Mouse (Mus musculus): ENCODE measurements around the gene Prr19.
A peak's percentile ranks its signal among the peaks of the same experiment; 100 is the strongest.

The Prr19 gene

DNA sequence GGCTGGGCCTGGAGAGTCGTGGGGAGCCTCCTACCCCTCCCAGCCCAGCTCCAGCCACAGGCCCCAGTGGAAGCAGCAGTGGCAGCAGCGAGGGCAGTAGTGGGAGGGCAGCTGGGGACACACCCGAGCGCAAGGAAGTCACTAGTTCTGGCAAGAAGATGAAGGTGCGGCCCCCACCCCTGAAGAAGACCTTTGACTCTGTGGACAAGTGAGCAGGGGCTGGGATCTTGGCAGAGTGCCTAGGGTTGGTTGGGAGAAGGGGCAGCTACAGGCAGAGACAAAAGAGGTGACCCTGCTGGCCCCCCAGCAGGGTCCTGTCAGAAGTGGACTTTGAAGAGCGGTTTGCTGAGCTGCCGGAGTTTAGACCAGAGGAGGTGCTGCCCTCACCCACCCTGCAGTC is 9.1 kb upstream of the Prr19 start:
- DNase-seq (ENCODE audit: low read depth) = no peak

DNA sequence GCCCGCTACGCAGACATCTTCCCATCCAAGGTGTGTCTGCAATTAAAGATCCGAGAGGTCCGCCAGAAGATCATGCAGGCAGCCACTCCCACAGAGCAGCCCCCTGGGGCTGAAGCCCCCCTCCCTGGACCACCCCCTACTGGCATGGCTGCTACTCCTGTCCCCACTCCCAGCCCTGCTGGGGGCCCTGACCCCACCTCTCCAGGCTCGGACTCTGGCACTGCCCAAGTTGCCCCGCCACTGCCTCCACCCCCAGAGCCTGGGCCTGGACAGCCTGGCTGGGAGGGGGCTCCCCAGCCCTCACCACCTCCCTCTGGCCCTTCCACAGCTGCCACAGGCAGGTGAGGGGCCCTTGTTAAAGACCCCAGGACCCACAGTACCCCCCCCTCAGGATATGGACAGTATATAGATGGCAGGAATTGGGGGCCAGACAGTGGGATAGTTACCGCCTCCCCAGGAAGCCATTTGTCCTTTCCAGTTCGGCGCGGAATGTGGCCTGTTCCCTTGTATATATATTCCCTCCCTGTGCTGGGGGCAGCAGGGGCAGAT is 7.9 kb upstream of the Prr19 start:
- no peak for DNase-seq (ENCODE audit: low read depth)

DNA sequence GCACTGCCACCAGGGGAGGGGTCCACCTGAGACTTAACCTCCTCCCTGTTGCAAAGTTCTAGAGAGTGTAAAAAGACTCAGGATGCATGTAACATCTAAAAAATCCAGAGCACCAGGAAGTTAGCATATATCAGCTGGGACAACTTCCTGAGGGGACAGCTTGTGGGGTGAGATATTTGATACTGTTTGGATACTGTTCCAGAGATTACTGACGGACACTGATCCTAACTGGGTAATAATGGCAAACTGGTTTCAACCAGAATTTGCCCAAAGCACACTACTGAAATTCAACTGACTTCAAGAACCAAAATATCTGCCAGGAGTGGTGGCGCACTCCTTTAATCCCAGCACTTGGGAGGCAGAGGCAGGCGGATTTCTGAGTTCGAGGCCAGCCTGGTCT is 6.7 kb upstream of the Prr19 start:
- no peak for DNase-seq (ENCODE audit: low read depth)

DNA sequence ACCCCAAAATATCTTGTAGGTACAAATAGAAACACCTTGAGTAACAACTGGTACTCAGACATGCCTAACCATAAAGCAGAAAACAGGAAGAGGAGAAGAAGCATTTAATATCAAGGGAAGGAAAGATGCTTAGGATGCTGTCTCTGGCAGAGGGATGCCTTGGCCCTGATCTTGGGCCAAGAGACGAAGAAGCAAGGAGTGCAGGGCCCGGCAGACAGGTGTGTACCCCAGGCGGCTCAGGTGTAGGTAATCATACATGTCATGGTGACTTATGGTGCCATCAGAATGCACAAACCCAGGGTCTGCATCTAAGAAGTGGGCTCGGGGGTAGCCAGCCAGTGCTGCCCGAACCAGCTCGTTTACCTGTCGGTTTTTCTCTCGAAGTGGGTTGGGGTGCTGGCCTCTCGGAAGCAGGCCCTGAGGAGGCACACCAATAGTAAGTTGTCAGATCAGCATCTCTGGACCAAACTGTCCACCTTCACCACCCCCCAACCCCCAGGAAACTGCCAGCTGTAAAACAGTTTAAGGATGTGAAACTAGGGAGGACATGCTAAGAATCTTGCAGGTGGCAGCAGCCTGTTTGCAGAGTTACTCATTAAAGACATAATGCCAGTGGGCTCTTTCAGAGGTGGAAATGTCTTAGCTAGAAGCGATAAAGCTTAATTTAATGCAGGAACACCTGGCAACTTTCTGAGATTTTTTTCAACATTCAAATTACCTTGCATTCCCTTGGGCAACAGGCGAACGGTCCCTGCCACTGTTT is 6.1 kb upstream of the Prr19 start:
- no peak for DNase-seq (ENCODE audit: low read depth)

DNA sequence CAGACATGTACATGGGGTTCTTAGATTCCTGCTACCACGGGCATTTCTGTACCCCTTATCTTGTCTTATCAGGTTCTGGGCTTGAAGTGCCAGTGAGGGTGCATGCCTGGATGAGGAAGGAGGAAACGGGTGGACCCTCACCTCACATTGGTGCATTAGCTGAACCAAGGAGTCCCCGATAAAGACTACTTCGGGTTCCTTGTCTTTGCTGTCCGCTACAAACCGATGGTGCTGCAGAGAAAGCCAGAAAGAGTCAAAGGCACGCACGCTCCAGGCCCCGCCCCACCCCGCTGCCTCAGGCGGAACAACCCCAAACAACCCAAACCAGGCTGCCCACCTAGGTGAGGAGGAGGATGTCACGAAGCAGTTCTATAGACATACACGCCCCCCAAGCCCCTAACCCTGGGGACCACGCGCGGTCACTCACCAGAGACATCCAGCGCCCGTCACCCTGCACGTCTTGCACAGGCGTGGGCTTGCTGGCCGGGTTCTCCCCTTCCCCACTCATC is 4.2 kb upstream of the Prr19 start:
- peak; percentile 67 for DNase-seq (ENCODE audit: low read depth)

DNA sequence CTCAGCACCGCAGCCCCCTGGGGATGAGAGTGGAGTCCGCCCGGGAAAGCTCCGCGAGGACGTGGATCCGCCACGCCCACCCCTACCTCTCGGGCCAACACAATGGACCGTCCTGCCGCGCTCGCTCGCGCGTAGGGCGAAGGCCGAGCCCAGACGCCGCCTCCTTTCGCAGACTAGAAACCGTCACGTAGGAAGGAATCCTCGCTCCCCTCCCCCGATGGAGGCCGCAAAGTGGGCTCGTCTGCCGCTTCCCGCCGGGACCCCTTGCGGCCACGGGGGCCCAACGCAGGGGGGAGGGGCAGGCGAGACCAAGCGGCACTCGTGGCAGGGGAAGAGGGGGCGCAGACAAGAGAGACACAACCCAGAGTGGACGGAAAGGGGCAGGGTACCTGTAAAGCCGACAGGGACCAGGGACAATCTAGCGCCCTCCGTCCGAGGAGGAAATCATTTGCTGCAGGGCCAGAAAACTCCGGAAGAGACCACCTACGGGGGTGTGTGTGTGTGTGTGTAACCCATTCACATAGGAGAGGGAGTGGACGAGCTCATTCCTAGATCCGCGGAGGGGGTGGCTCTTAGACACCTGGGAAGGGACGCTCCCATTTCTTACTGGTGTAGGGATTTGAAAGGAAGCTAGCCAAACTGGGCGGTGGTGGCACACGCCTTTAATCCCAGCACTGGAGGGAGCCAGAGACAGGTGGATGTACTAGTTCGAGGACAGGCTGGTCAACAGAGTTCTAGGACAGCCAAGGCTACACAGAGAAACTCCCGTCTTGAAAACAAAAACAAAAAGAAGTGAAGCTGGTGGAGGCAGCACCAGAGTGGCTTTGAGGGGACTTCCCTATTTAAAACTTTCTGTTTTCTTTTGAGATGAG is 3.5 kb upstream of the Prr19 start, which contains the start of gene Pafah1b3:
Pafah1b3 (minus strand) TSS at position 533 of the 872 bp plus-strand sequence.
- DNase-seq (ENCODE audit: low read depth) = peak; percentile 95

DNA sequence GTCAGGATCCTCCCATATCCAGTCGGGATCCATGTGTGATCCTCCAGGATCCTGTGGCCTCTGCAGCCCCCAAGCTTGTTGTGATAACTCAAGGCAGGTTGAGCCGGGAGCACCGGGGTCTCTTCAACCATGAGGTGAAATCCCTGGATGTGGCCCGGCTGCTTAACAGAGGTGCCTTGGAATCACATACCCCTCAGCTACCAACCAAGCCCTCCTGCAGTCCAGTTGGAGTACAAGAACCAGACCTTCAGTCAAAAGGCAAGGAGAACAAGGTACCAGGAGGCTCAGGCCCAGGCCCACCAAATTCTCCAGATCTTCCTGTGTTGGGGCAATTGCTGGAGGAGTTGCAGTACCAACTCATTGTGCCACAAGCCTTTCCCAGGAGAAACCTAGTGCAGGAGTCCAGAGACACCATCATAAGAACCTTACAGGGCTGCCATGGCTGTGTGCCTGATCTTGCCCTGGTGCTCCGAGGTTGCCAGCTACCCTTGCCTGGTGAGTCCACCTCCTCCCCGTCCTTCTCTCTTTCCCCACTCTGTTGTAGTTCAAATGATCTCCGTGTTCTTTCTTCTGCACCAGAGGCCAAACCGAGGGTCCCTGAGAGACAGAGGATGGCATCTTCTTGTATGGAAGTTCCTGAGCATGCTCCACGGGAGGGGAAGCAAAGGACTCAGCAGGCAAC is 1.9 kb downstream of the Prr19 start:
- DNase-seq (ENCODE audit: low read depth) = no peak

DNA sequence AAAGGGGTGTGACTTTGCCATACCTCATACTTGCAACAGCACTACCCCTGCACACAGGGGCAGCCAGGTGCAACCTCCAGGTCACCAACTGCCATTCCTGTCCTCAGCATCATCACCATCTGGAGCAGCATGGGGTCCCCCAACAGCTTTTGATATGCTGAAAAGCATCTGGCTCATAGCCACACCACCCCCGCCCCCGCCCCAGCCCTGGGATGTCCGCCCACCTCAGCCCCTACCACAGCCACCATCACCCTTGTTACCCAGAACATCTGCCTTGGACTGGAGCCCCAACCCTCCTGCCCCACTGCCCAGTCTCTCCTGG is 2.4 kb downstream of the Prr19 start:
- DNase-seq (ENCODE audit: low read depth) = no peak

DNA sequence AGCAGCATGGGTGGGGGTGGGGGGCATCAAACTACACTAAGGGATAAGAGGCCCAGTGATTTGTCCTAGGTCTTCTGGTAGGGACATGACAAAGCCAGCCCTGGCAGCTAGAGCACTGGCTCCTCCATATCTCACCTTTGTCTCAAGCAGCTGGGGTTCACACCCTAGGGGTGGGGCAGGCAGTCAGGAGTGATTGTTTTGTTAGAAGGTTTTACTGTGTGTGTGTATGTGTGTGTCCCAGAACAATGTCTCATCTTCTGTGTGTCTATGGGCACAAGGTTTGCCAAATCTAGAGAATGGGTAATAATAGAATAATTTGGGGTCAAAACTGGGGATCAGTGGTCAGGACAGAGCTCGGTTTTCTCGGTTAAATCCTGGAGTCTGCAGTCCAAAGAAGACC is 4.3 kb downstream of the Prr19 start:
- DNase-seq (ENCODE audit: low read depth) = no peak

DNA sequence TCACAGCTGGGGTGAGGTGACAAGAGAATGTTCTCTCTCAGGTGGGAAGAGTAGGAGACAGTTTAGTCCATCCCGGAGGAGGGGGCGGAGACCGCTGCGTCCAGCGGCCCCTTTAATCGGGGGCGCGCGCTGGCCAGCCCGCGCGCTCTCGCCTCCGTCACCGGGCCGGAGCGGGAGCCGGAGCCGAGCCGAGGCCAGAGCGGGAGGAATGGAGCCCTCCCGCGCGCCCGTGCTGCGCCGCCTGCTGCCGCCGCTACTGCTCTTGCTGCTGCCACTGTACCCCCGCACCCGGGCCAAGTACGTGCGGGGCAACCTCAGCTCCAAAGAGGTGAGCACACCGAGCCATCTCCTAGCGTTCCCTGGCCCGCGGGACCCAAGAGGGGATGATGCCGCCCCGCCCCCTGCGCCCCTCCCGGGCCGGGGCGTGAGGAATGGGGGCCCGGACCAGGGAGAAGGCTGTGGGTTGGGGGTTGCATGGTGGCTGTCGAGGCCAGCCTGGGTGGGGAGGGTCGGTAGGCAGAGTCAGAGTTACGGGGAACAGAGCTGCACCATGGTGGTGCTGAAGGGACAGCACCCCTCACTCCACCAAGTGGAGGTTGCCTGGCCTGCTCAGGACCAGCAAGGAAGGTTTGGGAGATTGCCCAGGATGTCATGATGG is 4.9 kb downstream of the Prr19 start, which contains the start of gene Tmem145:
Tmem145 (plus strand) TSS at position 151 of the 658 bp plus-strand sequence.
- DNase-seq (ENCODE audit: low read depth) = peak; percentile 86

DNA sequence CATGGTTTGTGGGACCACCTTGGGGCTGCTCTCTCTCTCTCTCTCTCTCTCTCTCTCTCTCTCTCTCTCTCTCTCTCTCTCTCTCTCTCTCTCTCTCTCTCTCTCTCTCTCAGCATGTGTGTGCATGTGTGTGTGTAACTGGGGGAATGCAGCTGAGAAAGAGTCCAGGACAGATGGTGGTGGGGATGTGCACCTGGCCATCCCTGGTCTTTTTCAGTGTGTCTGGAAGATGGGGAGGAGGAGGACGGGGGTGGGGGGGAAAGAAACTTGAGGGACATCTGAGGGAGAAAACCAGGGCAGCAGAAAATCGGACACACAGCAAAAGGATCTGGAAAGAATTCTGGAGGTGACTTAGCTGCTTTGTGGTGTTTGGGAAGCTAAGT is 5.4 kb downstream of the Prr19 start:
- DNase-seq (ENCODE audit: low read depth) = no peak

DNA sequence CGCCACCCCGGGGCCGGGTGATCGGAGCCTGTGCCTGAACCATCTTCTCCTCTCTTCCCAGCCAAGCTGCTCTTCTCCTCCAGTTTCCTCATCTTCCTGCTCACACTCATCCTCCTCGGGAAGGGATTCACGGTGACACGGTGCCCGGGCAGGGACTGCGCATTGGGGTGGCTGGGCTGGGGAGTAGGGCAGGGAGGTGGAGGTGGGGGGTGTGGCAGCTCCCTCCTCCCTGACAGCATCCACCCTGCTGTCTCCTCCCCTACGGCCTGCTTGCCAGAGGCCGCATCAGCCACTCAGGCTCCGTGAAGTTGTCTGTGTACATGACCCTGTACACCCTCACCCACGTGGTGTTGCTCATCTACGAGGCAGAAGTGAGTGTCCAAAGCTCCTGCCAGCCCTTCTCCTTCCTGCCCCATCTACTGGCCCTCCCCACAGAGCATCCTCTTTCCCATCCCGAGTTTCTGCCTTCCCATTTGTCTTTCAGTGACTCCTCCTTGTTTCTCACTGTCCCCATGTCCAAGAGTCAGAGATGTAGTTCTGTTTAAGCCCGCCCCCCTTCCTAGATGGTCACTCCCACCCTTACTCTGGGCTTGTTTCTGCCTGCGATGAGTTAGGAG is 7.6 kb downstream of the Prr19 start:
- peak; percentile 41 for DNase-seq (ENCODE audit: low read depth)

DNA sequence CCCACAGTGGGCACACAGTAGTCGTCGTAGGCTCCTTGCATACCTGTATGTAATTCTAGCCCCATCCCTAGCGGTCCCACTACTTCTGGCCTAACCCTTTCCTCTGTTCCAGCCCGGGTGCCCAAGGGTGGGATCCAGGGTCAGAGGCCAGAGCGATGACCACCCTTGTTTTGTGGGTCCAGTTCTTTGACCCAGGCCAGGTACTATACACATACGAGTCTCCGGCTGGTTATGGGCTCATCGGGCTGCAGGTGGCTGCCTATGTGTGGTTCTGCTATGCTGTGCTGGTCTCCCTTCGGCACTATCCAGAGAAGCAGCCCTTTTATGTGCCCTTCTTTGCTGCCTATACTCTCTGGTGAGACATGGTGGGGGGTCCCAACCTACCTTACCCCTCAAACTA is 8.2 kb downstream of the Prr19 start:
- no peak for DNase-seq (ENCODE audit: low read depth)

DNA sequence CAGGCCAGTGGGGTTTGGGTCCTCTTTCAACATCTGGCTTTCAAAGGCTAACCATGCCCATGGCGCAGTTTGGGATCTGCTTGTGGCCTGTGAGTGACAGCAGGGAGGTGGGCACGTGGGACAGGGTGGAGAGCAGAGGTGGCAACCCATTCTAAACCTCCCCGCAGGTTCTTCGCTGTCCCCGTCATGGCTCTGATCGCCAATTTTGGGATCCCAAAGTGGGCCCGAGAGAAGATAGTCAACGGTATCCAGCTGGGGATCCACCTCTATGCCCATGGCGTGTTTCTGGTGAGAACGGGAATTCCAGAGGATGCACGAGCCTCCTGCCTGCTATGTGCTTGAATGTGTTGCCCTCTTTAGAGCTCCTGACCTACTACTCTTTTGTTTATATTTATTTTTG is 10.0 kb downstream of the Prr19 start:
- no peak for DNase-seq (ENCODE audit: low read depth)

DNA sequence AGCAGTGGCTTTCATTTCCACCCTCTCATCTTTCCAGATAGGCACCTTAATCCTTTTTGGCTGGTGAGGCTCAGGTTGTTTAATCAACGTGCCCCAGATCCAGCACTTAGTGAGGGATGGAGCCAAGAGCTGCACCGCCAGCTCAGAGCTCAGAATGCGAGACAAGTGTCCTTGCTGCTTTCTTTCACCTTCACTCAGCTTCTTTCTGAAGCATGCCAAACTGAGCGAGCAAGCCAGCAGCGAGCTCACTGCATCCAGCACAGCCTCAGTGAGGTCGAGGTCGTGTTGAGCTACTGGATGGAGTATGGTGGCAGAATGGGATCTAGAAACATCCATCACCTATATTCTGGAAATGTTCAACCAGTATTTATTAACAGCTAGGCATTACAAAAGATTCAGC is 12.1 kb downstream of the Prr19 start:
- no peak for DNase-seq (ENCODE audit: low read depth)

DNA sequence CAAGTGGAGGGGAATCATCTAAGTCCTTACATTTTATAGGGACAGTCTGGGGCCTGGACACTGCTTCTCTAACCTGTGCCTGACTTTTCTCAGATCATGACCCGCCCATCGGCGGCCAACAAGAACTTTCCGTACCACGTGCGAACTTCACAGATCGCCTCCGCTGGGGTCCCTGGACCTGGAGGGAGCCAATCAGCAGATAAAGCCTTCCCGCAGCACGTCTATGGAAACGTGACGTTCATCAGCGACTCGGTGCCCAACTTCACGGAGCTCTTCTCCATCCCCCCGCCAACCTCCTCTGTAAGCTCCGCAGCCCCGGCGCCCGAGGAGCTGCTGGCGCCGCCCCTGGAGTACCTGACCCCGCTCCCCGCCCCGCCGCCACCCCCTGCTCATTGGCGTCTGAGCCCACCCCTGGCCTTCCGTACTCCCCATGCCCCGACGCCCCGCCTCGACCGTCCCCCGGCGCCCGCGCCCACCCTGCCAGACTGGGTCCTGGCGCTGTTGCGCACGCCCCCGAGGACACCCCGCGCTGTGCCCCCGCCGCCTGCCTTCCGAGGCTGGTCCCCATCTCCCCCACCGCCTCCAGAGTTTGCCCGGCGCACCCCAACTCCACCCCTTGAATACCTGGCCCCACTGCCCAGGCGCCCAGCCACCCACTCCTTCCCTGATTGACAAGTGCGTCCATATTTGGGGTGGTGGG is 13.5 kb downstream of the Prr19 start:
- no peak for DNase-seq (ENCODE audit: low read depth)

DNA sequence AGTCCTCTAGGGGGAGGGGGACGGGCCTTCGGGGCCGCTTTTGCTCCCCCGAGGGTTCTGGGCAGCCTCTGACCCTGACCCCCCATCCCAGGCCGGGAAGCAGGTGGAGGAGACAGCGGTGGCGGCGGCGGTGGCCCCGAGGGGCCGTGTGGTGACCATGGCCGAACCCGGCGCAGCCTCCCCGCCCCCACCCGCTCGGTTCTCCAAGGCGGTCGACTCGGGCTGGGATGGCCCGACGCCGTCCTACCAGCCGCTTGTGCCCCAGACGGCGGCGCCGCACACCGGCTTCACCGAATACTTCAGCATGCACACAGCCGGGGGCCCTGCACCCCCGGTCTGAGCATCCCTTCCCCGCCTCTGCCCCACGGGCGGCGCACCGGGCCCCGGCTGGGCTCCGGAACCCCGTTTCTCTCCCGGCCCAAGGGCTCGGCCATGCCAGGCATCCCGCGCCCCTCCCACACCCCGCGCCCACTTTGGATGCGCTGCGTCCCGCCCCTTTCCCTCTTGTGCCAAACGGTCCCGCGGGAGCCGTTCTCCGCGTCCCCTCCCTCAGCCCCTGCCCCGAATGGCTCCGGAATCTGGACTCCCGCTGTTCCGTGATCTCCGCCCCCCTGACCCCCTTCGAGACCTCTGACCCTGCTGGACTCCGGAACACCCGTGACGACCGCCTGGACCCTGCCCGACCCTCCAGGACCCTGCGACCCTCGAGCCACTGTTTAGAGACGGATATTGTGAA is 14.3 kb downstream of the Prr19 start:
- peak; percentile 51 for DNase-seq (ENCODE audit: low read depth)

DNA sequence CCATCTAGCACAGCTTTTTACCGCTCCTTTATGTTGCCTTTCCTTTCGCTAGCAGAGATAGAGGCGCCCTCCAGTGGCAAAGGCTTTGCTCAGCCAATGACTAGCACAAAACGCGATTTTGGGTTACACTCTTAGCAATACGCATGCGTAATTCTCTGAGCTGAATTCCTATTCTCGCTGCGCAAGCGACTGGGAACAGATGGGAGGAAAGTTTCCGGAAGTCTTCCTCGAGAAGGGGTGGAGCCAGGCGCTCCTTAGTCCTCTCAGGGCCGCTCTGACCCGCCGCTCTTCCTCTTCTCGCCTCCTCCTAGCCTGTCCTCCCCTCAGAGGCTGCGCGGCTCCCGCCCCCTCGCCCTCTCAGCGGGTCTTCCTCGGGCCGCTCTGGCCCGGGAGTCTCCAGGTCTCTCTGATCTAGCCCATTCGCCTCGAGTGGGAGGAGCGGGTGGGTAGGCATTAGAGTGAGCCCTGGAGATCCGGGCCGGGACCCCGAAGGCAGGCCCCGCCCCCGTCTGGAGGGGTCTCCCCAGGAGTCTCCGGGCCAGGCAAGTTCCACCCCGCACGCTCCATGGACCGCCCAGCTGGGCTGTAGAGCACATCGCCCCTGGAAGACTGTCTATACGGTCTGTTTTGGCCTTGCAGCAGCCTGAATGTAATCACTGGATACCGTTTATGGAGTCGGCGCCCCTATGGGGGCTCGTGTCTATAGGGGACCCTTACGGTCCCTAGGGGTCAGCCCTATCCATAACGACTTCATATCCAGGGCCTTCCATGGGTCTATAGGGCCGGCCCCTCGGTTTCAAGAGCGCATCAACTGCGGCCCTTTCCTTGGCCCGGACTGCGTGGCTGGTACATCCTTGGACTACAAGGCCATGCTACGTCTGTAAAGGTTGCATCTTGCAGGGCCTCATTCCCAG is 15.6 kb downstream of the Prr19 start, which contains the start of gene Megf8:
Megf8 (plus strand) TSS at position 633 of the 914 bp plus-strand sequence.
- DNase-seq (ENCODE audit: low read depth) = peak; percentile 98
